Mouse (Mus musculus) adrenal gland (tissue): ENCODE results near the gene Ubac1.

ENCODE experiments used
- intact Hi-C: fragments of 180-260 bp; cut with DNase I; formaldehyde crosslinking; loops from one replicate; pipeline ENCODE4 v1.15.1; 2025

Gene Ubac1

GRCm38 (mm10) chr2:25978997-25979396 is 42.5 kb downstream of the Ubac1 start:
- intact Hi-C loops = no loop called here

GRCm38 (mm10) chr2:25977587-25978239 is 43.8 kb downstream of the Ubac1 start:
- intact Hi-C loops = no loop called here

- intact Hi-C loops = no loop called here
These were observed 46.3 kb downstream of the Ubac1 start for GRCm38 (mm10) chr2:25975141-25975770.

- intact Hi-C loops = no loop called here
These were observed 51.1 kb downstream of the Ubac1 start for GRCm38 (mm10) chr2:25970426-25970825.

GRCm38 (mm10) chr2:25969319-25969718 is 52.2 kb downstream of the Ubac1 start:
- intact Hi-C loops = no loop called here

- intact Hi-C loops = no loop called here
These were observed 72.3 kb downstream of the Ubac1 start for GRCm38 (mm10) chr2:25949291-25949690.
